Mouse (Mus musculus) embryonic facial prominence, embryonic 10.5 days (tissue): ENCODE measurements around the gene S100a8. TPM values are rescaled to one million over a fixed set of nuclear protein-coding genes. Genes with fewer than 3 reads are reported as not detected.

Experiments
- DNase-seq: peaks from one replicate; pipeline ENCODE4 v3.0.0-alpha.2; 2017; ENCODE audit warnings: low spot score
- H3K27ac ChIP-seq: fragments of 300-500 bp; sonication (generic); replicated peaks from 2 replicates; pipeline ENCODE4 v1.5.1; 2016; ENCODE audit warnings: mild to moderate bottlenecking
- H3K27me3 ChIP-seq: fragments of 300-500 bp; sonication (generic); replicated peaks from 2 replicates; pipeline ENCODE4 v1.6.1; 2016; ENCODE audit warnings: low read depth, mild to moderate bottlenecking; ENCODE audit not compliant: poor library complexity, severe bottlenecking
- H3K36me3 ChIP-seq: fragments of 300-500 bp; sonication (generic); replicated peaks from 2 replicates; pipeline ENCODE4 v1.6.1; 2016; ENCODE audit warnings: mild to moderate bottlenecking, moderate library complexity
- H3K4me1 ChIP-seq: fragments of 300-500 bp; sonication (generic); 2 replicates; pipeline ENCODE4 v1.6.1; 2016
- H3K4me3 ChIP-seq: fragments of 300-500 bp; sonication (generic); 2 replicates; pipeline ENCODE4 v1.5.1; 2016; ENCODE audit warnings: mild to moderate bottlenecking, moderate library complexity
- H3K9me3 ChIP-seq: fragments of 300-500 bp; sonication (generic); 2 replicates; pipeline ENCODE4 v1.6.1; 2016; ENCODE audit warnings: mild to moderate bottlenecking
- WGBS: fragments of 180-500 bp; shearing (Covaris S2); methylation state at CpG from one replicate; pipeline ENCODE4 v1.1.7; 2016; 5-methylcytosine and 5-hydroxymethylcytosine counted together
- polyA plus RNA-seq: library from polyadenylated mRNA; unstranded; fragments of >200 nt; fragmentation: Nextera tagmentation; extraction: Ambion mirVana; gene quantifications from 2 replicates; pipeline ENCODE4 v1.2.1, GENCODE M21; 2016

The S100a8 gene
- polyA plus RNA-seq, 1 experiment from 2014 or later, result 0.92 TPM

- no peak within 1 kb of the TSS for H3K4me3 ChIP-seq
- no peaks in the 10 kb centered on the region for H3K9me3 ChIP-seq
- H3K27ac ChIP-seq, result no peak within 1 kb of the TSS
- H3K27me3 ChIP-seq, result no peaks in the 10 kb centered on the region
- WGBS, result 67% methylated on average over 3 of the region's 3 CpGs
- no peaks in the 10 kb centered on the region for H3K36me3 ChIP-seq
- no peak for DNase-seq
- no peaks in the 10 kb centered on the region for H3K4me1 ChIP-seq
These were observed 26.8 kb downstream of the S100a8 start, which contains the start of gene S100a9 for GRCm38 (mm10) chr3:90695613-90696012. Gene S100a9 (minus strand): TSS chr3:90695721.

GRCm38 (mm10) chr3:90702244-90702643 lies 33.5 kb downstream of the S100a8 start:
- no peaks in the 10 kb centered on the region for H3K4me1 ChIP-seq
- no peak overlapping the region for H3K27ac ChIP-seq
- no peaks in the 10 kb centered on the region for H3K27me3 ChIP-seq
- H3K36me3 ChIP-seq, result no peaks in the 10 kb centered on the region
- no peak overlapping the region for H3K4me3 ChIP-seq
- DNase-seq, result no peak
- no peaks in the 10 kb centered on the region for H3K9me3 ChIP-seq
- 85% methylated on average over 2 of the region's 2 CpGs for WGBS

- Histone ChIP-seq H3K4me1 (no peaks in the 10 kb centered on the region), H3K36me3 (no peaks in the 10 kb centered on the region), H3K4me3 (no peak overlapping the region), H3K27me3 (no peaks in the 10 kb centered on the region), H3K27ac (no peak overlapping the region), H3K9me3 (no peaks in the 10 kb centered on the region)
- peak; percentile 15 for DNase-seq
- 27% methylated on average over 4 of the region's 4 CpGs for WGBS
These were observed 39.9 kb downstream of the S100a8 start for GRCm38 (mm10) chr3:90708523-90709202.

GRCm38 (mm10) chr3:90709591-90710460 lies 41.0 kb downstream of the S100a8 start:
- Histone ChIP-seq H3K4me3 (no peak overlapping the region), H3K36me3 (no peaks in the 10 kb centered on the region), H3K9me3 (no peaks in the 10 kb centered on the region), H3K4me1 (no peaks in the 10 kb centered on the region), H3K27me3 (no peaks in the 10 kb centered on the region), H3K27ac (no peak overlapping the region)
- 47% methylated on average over 12 of the region's 12 CpGs for WGBS
- peak; percentile 88 for DNase-seq

Other genes with a start within 250 kb of the S100a8 start
- 42.8 and 46.3 TPM in 2 replicates for gene Ints3, start 235.4 kb upstream of the S100a8 start, polyA plus RNA-seq
- gene Npr1, start 203.1 kb upstream of the S100a8 start, polyA plus RNA-seq, result 2.0 and 3.3 TPM in 2 replicates
- 356 and 367 TPM in 2 replicates for gene Ilf2, start 192.9 kb upstream of the S100a8 start, polyA plus RNA-seq
- 55.5 and 57.2 TPM in 2 replicates for gene Snapin, start 177.9 kb upstream of the S100a8 start, polyA plus RNA-seq
- gene Chtop, start 159.5 kb upstream of the S100a8 start, polyA plus RNA-seq, result 181 and 188 TPM in 2 replicates
- gene S100a1, start 154.6 kb upstream of the S100a8 start, polyA plus RNA-seq, result 5.7 and 6.4 TPM in 2 replicates
- 8.3 and 8.5 TPM in 2 replicates for gene S100a13, start 154.5 kb upstream of the S100a8 start, polyA plus RNA-seq
- gene S100a14, start 142.1 kb upstream of the S100a8 start, polyA plus RNA-seq, result not detected in 2 replicates
- gene S100a16, start 131.7 kb upstream of the S100a8 start, polyA plus RNA-seq, result 32.9 and 34.7 TPM in 2 replicates
- 0.44 TPM in 1 of 2 replicates, not detected in the other for gene S100a3, start 108.4 kb upstream of the S100a8 start, polyA plus RNA-seq
- gene S100a2, start 78.7 kb upstream of the S100a8 start, polyA plus RNA-seq, result not detected in 2 replicates
- gene Gm42674, start 67.1 kb upstream of the S100a8 start, polyA plus RNA-seq, result not detected in 2 replicates
- 1.1 TPM in 1 of 2 replicates, not detected in the other for gene S100a4, start 65.2 kb upstream of the S100a8 start, polyA plus RNA-seq
- gene S100a5, start 60.5 kb upstream of the S100a8 start, polyA plus RNA-seq, result not detected in 2 replicates
- gene S100a6, start 56.1 kb upstream of the S100a8 start, polyA plus RNA-seq, result 17.7 and 21.3 TPM in 2 replicates
- gene S100a7a, start 15.0 kb upstream of the S100a8 start, polyA plus RNA-seq, result not detected in 2 replicates
- 0.32 TPM in 1 of 2 replicates, not detected in the other for gene S100a9, start 26.7 kb downstream of the S100a8 start, polyA plus RNA-seq
- not detected in 2 replicates for gene Pglyrp4, start 57.9 kb downstream of the S100a8 start, polyA plus RNA-seq
- not detected in 2 replicates for gene Gm5849, start 108.9 kb downstream of the S100a8 start, polyA plus RNA-seq